8 mouse cellular contexts compared by ENCODE assay signal in the genomic region with DNA sequence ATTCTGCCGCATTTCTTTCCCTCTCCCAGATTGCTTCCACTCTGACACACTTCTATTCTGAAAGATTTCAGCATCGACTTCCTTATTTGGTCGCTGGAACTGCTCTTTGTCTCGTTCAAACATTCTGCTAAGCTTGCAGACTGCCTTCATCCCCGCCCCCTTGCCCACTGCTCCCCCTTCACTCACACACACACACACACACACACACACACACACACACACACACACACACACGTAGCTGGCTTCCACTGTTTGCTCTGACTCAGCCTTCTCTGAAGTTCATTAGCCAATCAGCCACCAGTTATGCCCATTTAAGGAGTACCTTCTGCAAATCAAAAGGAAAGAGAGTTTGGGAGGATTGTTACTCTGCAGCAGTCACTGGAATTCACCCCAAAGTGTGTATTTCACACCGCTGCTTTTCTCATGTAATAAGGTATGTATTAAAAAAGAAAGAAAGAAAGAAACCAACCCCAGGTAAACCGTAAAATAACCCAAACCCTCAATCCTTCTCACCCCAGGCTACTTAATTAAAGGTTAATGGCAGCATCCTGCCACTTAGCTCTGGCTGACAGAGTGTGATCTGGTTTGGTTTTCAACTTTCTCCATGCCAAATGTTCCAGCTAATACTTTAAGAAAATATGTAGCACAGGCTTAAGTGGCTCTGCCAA.
DNase-seq lines count a peak whose midpoint lies in the region; ATAC-seq and TF ChIP-seq lines count a peak whose summit lies in the region.

No protein-coding gene starts in this region.

- no peaks in the 10 kb centered on the region for H3K79me2 ChIP-seq in liver, adult 2 months (ENCODE audit: control insufficient read depth, insufficient read depth, low read length)

- H3K9ac ChIP-seq in forebrain, embryonic 13.5 days: no peak overlapping the region
- H3K9ac ChIP-seq in heart, embryonic 16.5 days (ENCODE audit: low read length): no peak overlapping the region
- peak overlapping the region; percentile 63 for H3K9ac ChIP-seq in liver, adult 2 months (ENCODE audit: low read depth, low read length)
- no peak overlapping the region for H3K9ac ChIP-seq in midbrain, postnatal 0 days (replicated peaks; ENCODE audit: low read length, poor library complexity, severe bottlenecking)

- peak; percentile 9 to 18 for DNase-seq in cerebellum, postnatal 14 days
- no peak for DNase-seq in cerebellum, adult 11 months
- DNase-seq in kidney, postnatal 10 days: peak; percentile 87
- peak; percentile 93 for DNase-seq in liver, adult 2 months (ENCODE audit: extremely low read depth, low read depth, low spot score)
- peak; percentile 71 for DNase-seq in midbrain, postnatal 0 days (ENCODE audit: low spot score)
- DNase-seq in testis, postnatal 10 days (ENCODE audit: low spot score): peak; percentile 82

- ATAC-seq in forebrain, embryonic 13.5 days: peak; percentile 92
- peak; percentile 49 for ATAC-seq in heart, embryonic 16.5 days (replicated peaks; ENCODE audit: extremely low read depth, insufficient read depth, low FRiP score)
- ATAC-seq in midbrain, postnatal 0 days (ENCODE audit: low FRiP score): peak; percentile 87

- H3K4me3 ChIP-seq in forebrain, embryonic 13.5 days: no peak overlapping the region
- no peak overlapping the region for H3K4me3 ChIP-seq in heart, embryonic 16.5 days (ENCODE audit: low read length)
- peak overlapping the region; percentile 42 for H3K4me3 ChIP-seq in liver, adult 2 months (ENCODE audit: insufficient read depth, low read depth, low read length)
- H3K4me3 ChIP-seq in midbrain, postnatal 0 days (ENCODE audit: low read depth, low read length): no peak overlapping the region

- H3K36me3 ChIP-seq in forebrain, embryonic 13.5 days (ENCODE audit: poor library complexity, severe bottlenecking): no peaks in the 10 kb centered on the region
- no peaks in the 10 kb centered on the region for H3K36me3 ChIP-seq in heart, embryonic 16.5 days (ENCODE audit: control insufficient read depth, insufficient read depth)
- H3K36me3 ChIP-seq in liver, adult 2 months (ENCODE audit: control insufficient read depth, insufficient read depth, low read length): no peaks in the 10 kb centered on the region
- H3K36me3 ChIP-seq in midbrain, postnatal 0 days (ENCODE audit: insufficient read depth, low read length): no peaks in the 10 kb centered on the region

- H3K9me3 ChIP-seq in forebrain, embryonic 13.5 days (replicated peaks): no peaks in the 10 kb centered on the region
- H3K9me3 ChIP-seq in heart, embryonic 16.5 days (replicated peaks; ENCODE audit: control insufficient read depth, low read length): no peaks in the 10 kb centered on the region
- no peaks in the 10 kb centered on the region for H3K9me3 ChIP-seq in midbrain, postnatal 0 days (ENCODE audit: low read length)

- 12% methylated on average over 8 of the region's 8 CpGs for WGBS in forebrain, embryonic 13.5 days
- WGBS in heart, embryonic 16.5 days: 27% methylated on average over 8 of the region's 8 CpGs
- WGBS in liver, adult 2 months: 7% methylated on average over 8 of the region's 8 CpGs
- 11% methylated on average over 8 of the region's 8 CpGs for WGBS in midbrain, postnatal 0 days

- H3K4me2 ChIP-seq in forebrain, embryonic 13.5 days: peak overlapping the region; percentile 36
- peak overlapping the region; percentile 21; the same call in 1 of the 2 replicates for H3K4me2 ChIP-seq in heart, embryonic 16.5 days (ENCODE audit: low read depth, low read length)
- H3K4me2 ChIP-seq in midbrain, postnatal 0 days (ENCODE audit: low read depth, low read length, poor library complexity, severe bottlenecking): peak overlapping the region; percentile 26

- TF ChIP-seq CTCF in liver, adult 2 months (IDR thresholded peaks at IDR 0.05; ENCODE audit: low read depth, low read length): no peak
- no peak for TF ChIP-seq CTCF in midbrain, postnatal 0 days (IDR thresholded peaks at IDR 0.05)

- no peaks in the 10 kb centered on the region for H3K27me3 ChIP-seq in forebrain, embryonic 13.5 days
- H3K27me3 ChIP-seq in heart, embryonic 16.5 days (ENCODE audit: control insufficient read depth, insufficient read depth, low read length): no peaks in the 10 kb centered on the region
- H3K27me3 ChIP-seq in liver, adult 2 months (ENCODE audit: control insufficient read depth, insufficient read depth, low read length): no peaks in the 10 kb centered on the region
- H3K27me3 ChIP-seq in midbrain, postnatal 0 days (ENCODE audit: insufficient read depth, low read length): no peaks in the 10 kb centered on the region

- peaks cover 18% of the 10 kb centered on the region for H3K4me1 ChIP-seq in forebrain, embryonic 13.5 days
- peaks cover 15% of the 10 kb centered on the region for H3K4me1 ChIP-seq in heart, embryonic 16.5 days (ENCODE audit: control insufficient read depth, insufficient read depth, low read length)
- peaks cover 16% of the 10 kb centered on the region for H3K4me1 ChIP-seq in liver, adult 2 months (ENCODE audit: control insufficient read depth, insufficient read depth, low read length)
- H3K4me1 ChIP-seq in midbrain, postnatal 0 days (ENCODE audit: insufficient read depth, low read length): no peaks in the 10 kb centered on the region

- peak overlapping the region; percentile 79 for H3K27ac ChIP-seq in forebrain, embryonic 13.5 days
- H3K27ac ChIP-seq in heart, embryonic 16.5 days (ENCODE audit: low read length): peak overlapping the region; percentile 61
- H3K27ac ChIP-seq in liver, adult 2 months (replicated peaks; ENCODE audit: insufficient read depth, low read depth, low read length): peak overlapping the region; percentile 85
- H3K27ac ChIP-seq in midbrain, postnatal 0 days (ENCODE audit: low read depth, low read length): peak overlapping the region; percentile 62; the same call in 1 of the 2 replicates

- no peak for TF ChIP-seq POLR2A in liver, adult 2 months (IDR thresholded peaks at IDR 0.05; ENCODE audit: extremely low read depth, insufficient read depth, low read length)
